Mouse (Mus musculus) C2C12 (cell line): Measurements from ENCODE around the gene Ccdc62.

Experiments
- CEBPB ChIP-seq: IDR thresholded peaks from one replicate; pipeline ENCODE4 v1.6.1; 2011; ENCODE audit warnings: low read depth, mild to moderate bottlenecking, control low read depth, moderate library complexity
- CTCF ChIP-seq: IDR thresholded peaks from one replicate; pipeline ENCODE4 v1.5.1; 2011; ENCODE audit not compliant: control insufficient read depth, insufficient read depth, insufficient read length
- FOSL1 ChIP-seq: IDR thresholded peaks from one replicate; pipeline ENCODE4 v1.8.0; 2011; ENCODE audit warnings: mild to moderate bottlenecking, low read length; ENCODE audit not compliant: poor library complexity, insufficient read depth, severe bottlenecking
- MAX ChIP-seq: IDR thresholded peaks from one replicate; pipeline ENCODE4 v1.6.1; 2011; ENCODE audit warnings: mild to moderate bottlenecking, control low read depth
- MYOD1 ChIP-seq: IDR thresholded peaks from one replicate; pipeline ENCODE4 v1.6.1; 2011; ENCODE audit warnings: low read depth; ENCODE audit not compliant: control insufficient read depth, insufficient read length
- MYOG ChIP-seq: IDR thresholded peaks from one replicate; pipeline ENCODE4 v1.6.1; 2011; ENCODE audit not compliant: control insufficient read depth, insufficient read length; ENCODE audit errors: extremely low read depth
- USF1 ChIP-seq: IDR thresholded peaks from one replicate; pipeline ENCODE4 v1.6.1; 2011; ENCODE audit warnings: low read depth, mild to moderate bottlenecking, control low read depth, moderate library complexity

DNA sequence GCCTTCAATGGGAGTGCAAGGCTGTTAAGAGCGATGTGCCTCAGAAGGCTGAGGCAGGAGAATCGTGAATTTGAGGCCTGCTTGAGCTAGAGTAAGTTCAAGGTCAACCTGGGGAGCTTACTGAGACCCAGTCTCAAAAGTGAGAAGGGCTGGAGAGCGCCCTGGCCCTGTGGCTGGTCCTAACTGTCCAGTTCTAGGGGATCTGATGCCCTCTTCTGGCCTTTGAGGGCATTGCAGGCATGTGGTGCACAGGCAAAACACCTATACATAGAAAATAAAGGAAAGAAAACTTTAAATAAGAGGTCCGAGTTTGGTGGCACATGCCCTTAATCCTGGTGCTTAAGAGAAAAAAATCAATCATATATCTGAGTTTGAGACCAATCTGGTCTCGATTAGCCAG, 62.3 kb downstream of the Ccdc62 start:
- TF ChIP-seq CTCF (peak; percentile 73), MAX (no peak), FOSL1 (no peak), USF1 (no peak), CEBPB (no peak), MYOD1 (no peak), MYOG (no peak)
